Mouse (Mus musculus): ENCODE measurements at regions not wholly inside any gene's neighbourhood (a gene's known extent, or its start where the extent isn't known, plus 50 kb on each side); places are given as distances from the start of the nearest gene placed in this dataset.

DNA sequence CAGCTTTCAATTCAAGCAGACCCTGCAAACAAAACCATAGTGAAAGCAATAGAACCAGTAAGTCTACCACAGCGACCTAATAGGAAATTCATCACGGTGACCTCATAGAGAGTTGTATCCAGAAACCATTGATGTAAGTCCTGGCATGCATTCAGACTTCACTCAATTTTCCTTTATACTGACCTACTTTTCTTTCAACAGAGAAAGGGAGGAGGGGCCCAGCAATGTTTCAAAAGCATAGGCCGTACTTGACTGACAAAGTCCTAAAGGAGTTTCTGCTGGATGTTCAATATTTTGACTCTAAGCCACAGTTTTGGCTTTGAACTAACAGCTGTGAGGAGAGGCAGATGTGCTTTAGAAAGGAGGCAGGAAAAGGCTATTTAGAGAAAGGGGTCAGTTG is 88.4 kb downstream of the AI593442 start:
- DNase-seq = no peak

DNA sequence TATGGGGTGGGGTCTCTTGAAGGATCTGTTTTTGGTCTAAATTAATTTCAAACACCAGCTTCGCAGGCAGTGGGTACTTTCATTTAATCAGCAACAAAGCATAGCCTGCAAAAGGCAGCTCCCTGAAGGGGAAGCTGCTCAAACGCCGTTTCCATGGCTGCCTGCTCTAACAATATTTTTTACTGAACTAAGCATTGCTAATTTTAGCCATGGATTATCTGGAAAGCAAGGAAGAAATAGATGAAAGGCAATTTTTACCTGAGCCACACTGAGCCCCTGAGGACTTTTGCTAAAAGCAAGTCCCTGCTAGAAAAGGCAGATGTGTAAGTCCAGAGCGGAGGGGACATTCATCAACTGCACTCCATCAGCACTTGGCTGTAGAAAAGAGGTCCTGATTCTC is 105.5 kb downstream of the AI593442 start:
- DNase-seq = peak; percentile 5 to 9

DNA sequence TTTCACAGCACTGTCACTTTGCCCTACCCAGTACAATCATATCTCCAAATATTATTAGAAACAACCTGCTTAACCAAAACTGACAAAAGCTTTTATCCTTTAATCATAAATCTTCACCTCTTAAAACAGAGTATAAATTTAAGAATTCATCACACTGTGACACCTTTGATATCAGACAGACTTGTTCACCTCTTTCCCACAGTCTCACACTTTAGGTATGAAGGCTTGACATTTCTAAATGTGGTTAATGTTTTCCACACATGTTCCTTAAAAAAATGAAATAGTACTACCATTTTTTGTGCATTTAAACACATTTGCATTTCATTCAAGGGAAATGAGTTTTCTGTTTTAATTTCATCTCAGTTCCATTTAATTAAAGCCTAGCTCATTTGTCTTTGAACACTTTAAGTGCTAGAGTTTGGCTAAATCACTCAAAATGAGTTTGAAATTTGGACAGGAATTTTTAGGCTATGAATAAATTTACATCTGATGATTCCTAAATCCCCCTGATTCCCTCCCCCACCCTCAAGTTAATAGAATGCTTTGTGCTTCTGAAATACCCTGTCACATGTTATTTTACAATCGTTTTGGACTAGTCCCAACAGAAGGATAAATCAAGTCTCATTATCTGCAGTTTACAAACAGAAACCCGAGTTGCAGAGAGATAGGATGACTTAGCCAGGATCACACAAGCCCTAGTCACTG is 127.9 kb downstream of the AI593442 start:
- DNase-seq = no peak

DNA sequence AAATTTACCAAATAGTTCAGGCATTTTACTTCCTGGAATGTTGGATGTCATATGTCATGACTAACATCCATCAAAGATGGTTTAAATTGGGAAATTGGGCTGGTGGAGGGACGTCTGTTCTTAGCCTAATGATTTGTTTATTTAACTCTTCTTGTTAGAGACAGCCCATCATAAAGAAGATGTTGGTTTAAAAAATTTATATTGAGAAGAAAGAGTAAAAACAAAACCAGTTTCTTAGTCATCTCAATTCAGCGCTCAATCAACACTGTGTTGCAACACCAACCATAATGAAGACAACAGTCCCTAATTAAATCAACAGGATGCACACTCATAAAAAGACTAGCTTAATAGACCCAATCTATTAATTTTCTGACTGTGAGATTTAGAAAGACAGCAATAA is 133.5 kb downstream of the AI593442 start:
- no peak for DNase-seq

DNA sequence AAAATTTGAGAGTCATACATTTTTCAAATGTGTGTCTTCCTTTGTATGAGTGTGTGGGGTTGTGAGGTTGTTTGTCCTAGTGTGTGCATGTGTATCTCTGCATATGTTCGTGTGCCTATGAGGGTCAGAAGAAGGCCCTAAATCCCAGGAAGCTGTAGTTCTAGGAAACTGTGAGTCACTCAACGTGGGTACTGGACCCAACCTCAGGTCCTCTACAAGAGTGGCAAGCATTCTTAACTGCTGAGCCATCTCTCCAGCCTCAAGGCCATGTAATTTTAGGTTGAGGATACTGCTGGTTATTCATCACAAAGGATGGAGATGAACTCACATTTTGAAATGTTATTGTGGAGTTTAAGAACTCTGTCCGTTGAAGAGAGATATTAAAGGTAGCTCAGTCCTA is 140.5 kb downstream of the AI593442 start:
- DNase-seq = no peak

DNA sequence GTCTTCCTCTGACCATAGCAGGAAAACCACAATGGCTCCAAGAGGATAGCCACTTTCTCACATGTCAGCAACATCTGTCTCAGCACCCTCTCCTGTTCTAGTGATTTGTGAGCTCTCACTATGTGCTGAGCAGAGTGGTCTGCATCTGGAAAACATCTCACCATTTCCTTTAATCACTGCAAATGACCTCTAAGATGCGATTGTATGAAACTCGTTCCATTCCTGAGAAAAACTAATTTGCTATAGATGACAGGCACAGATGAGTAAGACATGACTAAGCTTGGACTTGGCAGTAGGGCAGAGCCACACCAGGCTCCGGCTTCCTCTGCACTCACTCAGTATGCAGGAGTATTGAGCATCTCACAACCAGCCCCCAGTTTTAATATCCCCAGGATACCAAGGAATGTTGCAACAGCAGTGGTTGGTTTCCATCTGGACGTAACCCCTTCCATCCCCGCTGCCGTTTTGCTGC is 150.1 kb downstream of the AI593442 start:
- no peak for DNase-seq

DNA sequence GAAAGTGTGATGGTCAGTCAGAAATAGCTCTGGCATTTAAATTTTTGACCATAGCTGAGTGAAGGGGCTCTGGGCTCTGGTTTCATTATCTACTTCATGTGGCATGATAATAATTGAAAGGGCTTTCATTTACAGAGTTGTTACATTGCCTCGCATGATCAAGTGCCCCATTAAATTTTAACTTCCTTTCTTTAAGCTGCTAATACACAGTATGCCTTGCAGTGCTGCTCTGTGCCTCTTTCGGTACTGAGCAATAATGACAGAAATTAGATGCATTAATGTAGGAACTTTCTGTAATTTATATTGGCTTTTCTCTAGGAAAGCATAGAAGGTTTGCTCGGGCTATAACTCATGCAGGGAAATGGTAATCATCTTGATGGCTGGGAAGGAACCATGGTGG is 179.1 kb downstream of the AI593442 start:
- DNase-seq = no peak

DNA sequence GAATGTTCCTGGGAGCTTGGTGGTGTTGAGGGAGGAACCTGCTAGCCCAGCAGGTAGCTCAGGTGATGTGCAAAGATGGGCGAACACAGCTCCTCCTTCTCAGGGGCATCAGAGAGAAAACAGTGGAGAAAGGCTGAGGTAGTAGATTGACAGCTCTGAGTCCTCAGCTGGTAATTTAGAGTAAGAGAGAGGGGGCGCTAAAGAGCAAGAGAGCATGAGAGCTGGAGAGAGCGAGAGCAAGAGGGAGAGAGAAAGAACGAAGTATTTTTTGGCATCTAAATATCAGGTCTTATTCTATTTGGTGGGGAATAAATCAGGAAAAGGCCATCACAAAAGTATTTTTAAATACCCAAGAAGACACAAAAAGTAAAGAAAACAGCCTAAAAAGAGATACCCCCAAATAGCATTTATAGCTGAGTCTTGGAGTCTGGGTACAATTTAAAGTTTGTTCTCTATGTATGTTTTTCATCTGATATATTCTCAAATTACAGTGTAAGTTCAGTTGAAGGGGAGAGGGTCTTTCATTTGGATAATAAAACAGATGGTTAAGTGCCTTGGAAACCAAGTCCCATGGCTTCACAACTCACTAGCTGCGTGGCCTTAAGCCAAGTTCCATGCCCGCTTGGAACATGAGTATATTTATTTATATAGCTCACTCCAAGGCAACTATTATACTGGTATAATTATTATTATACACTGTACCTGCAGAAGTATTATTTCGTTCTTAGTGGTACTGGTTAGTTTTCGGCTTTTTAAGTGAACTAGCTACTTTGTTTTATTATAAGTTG is 183.9 kb downstream of the AI593442 start:
- no peak for DNase-seq

DNA sequence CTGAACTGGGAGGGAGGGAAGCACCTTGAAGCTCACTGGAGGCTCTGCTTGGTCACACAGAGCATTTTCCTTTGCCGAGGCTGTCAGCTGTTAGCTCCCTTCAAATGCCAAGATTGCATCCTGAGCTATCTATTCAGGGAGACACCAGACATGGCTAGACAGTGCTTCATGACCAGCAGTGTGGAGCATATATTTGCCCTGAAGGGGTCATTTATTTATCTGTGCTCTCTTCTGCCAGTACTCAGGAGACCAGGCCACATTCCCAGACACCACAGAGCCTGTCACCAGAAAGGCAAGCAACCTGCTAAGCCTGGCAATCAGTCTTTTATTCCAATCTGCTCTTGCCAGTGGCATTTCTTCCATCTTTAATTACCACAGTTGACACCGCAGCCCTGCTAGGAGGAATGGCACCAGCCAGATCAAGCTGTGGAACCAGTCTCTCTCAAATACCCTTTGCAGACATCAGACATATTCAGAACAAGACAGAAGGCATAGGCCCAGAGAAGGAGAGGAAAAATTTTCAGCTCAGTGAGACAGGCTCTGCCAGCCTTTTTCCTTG is 186.6 kb downstream of the AI593442 start:
- no peak for DNase-seq

DNA sequence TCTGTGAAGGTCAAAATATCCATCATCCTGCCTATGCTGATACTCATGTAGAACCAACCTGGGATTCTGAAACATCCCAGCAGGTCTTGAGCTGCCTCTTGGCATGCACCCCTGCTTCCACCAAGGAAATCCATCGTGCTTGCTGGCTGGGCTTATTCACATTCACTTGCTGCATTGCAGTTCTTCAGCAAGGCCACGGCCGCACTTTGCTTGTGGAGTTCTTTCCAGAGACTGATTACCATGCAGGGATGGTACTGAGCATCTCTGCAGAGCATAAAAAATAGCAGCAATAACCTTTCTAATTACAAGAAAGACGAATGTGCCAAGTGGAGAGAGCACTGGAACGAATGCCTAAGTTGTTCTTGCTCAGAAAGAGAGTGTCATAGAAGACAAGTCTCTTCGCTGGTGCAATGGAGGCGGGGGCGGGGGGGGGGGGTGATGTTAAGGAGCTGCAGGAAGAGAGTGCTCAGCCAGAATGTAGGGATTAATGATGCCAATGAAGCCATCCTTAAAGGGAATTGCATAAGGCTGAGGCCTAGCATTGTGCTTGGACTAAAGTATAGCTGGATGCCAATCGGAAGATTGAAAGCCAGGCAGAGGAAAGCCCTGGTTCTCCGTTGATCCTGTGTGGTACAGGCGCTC is 205.9 kb downstream of the AI593442 start:
- DNase-seq = peak in 1 of 2 experiments; percentile 10

DNA sequence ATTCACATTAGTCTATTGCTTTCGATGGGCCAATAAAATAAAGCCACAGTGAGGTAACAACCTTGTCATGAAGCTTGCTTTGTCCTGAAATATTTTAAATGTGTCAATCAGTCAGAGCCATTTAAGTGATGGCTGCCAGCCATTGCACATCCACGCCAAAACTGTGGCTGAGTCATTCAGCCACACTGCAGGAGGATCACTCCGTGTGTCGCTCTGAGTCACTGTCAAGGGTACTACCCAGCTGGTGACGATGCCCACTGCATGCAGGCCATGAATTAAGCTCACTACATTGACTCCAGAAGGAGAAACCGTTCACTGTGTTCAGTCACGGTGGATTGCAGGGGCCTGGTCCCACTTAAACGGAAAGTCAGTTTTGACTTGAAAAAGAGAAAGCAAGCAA is 206.7 kb downstream of the AI593442 start:
- peak in 1 of 2 experiments; percentile 57 for DNase-seq

DNA sequence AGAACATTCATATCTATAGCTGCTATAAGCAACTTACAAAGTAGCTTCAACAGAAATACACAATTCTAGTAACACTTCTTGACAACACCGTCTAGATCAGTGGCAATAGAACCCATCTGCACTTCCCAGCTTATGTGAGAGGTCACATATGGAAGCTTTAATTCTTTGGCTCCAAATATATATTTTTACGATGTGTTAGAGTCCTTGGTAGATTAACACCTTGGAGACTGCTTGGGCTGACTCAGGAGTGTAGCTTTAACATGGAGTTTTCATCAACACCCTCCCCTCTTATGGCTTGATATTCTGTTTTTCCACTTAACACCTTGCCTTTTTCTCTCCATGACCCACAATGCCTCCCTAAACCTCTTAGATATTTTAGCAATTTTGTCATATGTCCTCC is 221.1 kb downstream of the AI593442 start:
- no peak for DNase-seq

DNA sequence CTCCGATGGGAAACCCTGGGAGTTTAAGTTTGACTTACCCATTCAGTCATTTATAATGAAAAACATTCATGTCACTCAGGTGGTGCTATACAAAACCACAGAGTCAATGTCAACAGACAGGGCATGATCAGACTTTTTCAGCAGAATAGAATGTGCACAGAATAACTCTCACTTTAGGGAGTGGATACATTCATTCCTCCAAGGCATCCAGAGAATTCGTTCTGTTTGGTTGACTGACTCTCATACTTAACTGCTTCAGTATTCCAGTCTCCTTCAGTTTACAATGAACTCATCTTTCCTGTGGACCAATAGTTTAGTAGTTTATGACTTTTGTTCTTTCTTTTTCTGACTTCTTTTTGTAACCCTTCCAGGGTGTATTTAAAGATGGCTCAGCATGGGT is 225.1 kb downstream of the AI593442 start:
- no peak for DNase-seq

DNA sequence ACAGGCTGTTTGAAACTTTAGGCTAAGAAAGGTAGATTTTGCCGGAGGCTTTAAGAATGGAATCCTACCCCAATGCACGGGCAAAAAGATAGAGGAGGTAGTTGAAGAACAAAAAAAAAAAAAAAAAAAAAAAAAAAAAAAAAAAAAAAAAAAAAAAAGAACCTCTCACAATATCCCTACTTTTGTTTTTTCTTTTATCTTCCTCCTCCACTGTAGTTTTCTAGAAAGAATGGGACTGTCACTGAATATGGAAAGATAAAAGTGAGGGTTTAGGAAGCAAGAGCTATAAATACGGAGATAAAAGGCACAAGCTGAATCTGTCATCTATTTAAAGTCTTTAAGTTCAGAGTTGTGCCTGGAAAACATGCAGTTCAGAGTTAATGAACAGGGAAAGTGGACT is 227.8 kb downstream of the AI593442 start:
- DNase-seq = no peak

DNA sequence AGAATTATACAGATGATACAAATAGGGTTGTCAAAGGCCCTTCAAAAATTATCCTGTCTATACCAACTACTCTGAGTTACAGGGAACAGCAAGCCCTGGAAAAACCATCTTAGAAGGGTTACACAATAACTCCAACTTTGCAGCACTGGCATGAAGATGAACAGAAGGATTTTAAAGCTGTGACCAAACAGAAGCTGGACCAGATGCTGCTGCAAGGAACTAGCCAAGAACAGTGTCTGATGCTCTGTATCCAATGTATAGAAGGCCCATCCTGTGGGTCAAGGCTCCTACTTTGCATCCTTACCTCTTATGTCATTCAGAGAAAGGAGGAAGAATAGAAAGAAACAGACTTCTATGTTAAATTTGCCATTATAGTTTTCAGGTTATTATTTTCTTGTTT is 231.3 kb downstream of the AI593442 start:
- no peak for DNase-seq

DNA sequence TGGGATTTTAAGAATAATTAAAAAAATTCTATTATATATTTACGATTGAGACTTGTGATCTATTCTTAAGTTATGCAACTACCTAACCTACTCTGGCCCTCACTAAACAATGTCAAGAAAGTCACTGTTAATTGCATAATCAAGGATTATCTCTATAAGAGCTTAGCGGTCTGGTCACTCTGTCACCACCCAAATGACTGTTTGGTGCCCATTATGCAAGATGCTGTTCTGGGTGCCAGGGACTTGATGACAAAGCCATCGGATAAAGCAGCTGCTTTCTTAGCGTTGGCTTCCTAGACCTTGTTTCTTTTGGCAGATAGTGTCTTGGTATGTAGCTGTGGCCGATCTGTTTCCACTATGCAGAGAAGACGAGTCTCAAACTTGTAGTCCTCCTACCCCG is 236.4 kb downstream of the AI593442 start:
- no peak for DNase-seq

DNA sequence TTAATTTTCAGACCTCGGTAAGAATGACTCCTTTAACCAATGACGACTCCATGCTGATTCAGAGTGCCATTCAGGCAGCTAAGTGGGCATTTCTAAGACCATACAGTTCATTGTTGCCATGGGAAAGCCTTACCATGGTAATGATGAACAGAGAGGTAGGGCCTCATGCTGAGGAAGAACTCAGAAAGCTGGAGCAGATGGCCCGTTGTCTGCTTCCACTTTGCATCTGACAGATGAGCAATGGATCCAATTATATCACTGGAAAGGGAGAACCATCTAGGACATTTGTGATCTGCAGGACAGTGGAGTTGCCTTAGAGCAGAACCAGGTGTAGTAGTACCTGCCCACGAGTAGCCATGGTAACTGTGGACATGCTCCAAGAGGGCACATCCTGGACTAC is 245.4 kb downstream of the AI593442 start:
- DNase-seq = peak in 1 of 2 experiments; percentile 40

DNA sequence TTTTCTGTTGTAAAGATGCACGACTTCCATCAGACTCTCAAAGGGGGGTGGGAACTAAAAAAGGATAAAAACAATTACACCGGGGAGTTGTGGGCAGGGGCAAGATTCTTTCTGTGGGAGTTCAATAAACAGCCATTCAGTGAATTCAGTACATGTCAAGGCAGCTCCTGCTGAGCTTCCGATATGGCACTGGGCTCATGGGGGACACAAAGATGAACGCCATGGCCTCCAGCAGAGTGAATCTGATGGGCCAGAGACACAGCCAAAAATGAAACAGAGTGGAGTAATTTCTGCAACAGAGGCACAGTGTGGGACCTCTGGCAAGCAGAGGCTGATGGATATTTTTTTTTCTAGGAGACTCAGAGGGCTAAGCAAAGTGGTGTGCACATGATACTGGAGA is 254.2 kb downstream of the AI593442 start:
- no peak for DNase-seq

DNA sequence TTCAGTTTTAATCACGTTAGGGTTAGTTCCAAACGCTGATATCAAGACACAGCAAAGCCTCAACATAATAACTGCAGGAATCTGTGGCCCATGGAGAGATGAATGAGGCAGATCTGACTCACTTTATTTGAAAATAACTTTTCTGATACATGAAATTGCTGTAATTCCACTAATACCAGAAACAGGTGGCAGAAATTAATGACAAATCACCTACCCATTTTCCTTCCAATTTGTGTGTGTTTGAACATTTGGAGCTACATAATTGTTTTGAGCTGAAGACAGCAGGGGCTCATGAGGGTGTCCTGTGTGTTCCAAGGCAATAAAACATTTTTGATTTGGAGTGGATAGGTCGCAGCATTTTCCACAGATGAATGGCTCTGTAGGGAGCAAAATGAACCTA is 254.2 kb upstream of the Zc3h12c start:
- DNase-seq = no peak

DNA sequence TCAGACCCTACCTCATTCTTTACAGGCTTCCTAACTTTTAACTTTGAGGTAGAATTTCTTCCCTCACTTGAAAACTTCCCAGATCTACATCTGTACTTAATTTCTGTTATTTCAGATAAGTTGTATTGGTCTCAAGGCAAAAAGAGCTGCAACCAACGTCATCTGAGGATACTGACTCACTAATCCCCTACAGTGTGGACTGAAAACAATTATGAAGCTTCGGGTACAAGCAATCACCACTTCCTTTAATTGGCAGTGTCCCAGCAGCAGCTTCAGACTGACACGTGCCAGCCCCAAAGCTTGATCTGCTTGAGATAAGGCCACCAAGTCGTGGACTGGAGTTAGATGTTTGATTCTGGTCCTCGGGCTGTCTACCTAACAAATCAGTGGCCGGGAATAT is 247.3 kb upstream of the Zc3h12c start:
- no peak for DNase-seq

DNA sequence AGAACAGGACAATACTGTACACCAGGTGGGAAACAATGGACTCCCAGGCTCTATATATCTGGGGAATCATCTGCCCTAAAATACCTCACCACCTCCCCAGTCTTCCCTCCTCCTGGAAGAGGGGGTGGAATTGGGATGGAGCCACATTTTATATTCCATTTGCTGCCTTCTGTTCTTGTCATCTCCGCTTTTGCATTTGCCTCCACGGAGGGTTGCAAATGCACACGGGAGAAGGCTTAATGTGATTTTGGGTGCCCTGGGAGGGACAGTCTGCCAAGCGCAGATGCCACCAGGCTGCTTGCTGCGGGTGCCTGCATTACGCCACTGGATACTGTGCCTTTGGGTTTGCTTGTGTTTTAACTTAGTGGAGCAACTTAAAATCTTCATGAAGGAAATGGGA is 239.5 kb upstream of the Zc3h12c start:
- DNase-seq = peak; percentile 55 to 62

DNA sequence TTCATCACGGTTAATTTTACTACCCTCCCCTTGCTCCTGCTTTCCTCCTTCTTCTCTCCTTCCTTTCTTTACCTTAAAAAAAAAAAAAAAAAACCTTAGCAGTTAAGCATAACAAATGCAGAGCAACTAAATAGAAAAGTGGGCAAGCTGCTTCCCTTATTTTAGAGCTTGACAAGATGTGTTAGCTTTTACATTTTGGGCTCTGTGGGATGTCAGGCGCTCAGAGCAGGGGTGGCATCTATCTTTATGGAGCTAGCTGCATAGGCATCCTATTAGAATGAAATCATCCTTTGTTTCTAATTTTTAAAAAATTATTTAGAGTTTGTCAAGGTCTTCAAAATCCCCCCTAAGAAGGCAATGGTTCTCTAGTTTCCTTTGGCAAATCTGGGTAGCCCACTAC is 234.1 kb upstream of the Zc3h12c start:
- DNase-seq = no peak

DNA sequence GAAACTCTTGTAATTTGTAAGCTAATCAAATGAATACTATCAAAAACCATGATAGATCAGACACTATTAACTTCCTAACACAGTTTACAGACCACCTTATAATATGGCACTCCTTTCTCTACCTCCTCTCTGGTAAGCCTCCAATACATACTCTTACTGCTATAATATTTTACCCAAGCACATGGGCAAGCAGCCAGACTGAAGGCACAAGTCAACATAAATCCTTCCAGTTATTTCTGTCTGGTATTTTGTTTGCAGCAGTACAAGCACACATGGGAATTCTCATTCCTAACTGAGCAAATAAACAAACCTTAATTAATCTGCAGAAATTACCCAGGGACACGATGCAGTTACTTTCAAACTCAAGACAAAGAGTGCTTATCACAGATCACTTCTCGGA is 210.7 kb upstream of the Zc3h12c start:
- DNase-seq = no peak
